Mouse (Mus musculus): Measurements from ENCODE around the gene Chaf1b.

Gene Chaf1b

DNA sequence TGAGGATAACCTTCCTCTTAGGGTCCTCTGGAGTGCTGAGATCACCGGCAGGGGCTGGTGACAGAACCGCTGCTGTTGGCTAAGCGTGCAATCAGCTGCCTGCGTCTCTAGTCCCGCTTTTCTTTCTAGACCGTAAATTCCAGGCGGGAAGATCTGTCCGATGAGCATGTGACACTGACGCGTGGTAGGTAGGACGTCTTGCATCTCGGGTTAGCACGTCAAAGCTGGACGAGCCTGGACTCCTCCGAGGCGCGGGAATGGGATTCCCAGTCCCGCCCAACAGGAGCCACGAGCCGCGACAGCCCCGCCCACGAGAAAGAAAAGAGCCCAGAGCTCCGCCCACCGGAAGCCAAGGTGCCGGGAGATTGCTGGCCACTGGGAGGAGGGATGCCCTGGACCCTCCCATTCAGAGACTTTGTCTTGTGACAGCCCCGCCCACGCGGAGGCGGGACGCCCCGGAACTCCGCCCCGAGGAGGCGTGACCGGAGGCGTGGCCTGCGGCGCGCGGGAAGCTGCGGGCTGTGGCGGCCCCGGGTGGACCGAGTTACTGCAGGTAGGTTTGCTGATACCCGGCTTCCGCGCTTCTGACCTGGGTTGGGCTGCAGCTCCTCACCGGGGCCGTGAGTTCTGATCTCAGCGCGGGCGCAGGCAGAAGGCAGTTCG, at the start of gene Chaf1b:
Gene Chaf1b, plus strand, starts transcription at position 479 of the 663 bp plus-strand sequence.
- ATAC-seq (ENCODE audit: low TSS enrichment): peak; percentile 91

DNA sequence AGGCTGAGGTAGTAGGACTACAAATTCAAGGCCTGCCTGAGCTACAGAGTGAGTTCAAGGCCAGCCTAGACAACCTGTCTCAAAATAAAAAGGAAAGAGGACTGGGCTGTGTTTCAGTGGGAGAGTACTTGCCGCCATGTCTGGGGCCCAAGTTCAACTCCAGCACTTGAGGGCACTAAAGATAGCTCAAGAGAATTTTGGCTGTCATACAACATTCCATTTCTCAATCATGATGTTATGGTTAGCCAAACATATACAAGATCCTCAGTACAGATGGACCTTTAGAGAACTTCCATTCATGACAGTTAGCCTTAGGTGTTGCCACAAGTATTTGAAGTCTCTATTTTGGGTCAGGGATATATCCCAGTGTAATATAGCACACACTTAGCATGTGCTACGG, 49.6 kb upstream of the Chaf1b start:
- no peak for ATAC-seq (ENCODE audit: low TSS enrichment)

DNA sequence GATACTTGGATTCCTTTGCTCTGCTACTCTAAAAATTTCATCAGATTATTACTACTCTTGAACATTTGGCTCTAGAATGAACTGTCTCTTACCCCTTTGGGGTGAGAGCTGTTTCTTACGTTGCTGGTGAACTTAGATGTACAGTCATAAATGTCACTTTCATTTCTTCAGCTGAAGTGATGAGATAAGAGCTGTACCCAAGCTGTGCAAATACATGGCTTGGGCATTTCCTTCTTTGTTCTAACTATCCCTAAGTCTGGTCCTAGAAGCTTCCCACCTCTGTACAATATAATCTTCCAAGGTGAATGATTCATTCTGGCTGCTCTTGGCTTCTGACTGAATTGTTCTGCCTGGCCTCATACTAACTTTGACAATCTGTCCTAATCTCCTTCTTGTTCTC, 44.7 kb upstream of the Chaf1b start:
- ATAC-seq (ENCODE audit: low TSS enrichment): no peak

DNA sequence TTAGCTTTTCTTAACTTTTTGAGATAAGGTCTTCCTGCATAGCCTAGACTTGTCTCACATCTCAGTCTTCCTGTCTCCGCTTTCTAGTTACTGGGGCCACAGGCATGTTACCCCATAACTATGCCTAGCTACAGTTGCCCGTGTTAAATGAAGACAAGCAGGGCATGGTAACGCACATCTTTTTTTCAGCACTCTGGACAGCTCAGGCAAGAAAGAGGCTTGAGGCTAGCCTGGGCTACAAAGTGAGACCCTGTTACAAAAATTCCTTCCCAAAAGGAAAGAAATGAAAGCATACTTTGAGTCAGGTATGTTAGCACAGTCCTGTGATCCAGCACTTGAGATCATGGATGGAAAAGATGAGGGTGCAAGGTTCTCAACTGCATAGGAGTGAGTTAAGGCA, 33.2 kb upstream of the Chaf1b start:
- no peak for ATAC-seq (ENCODE audit: low TSS enrichment)

DNA sequence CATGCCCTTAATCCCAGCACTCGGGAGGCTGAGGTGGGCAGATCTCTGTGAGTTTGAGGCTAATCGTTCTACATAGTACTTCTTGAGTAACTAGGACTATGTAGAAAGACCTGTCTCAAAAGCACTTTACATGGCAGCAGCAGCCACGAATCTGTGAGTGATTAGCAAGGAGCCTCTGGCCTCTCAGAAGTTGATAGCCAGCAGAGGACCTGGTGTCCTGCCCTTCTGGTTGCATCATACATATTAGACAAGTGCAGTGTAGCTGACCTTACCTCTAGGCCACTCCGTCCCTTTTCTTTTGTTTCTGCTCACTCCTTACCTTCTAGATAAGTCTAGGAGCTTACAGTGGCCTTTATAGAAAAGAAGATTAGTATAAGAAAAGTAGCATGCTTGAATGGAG, 23.7 kb upstream of the Chaf1b start:
- ATAC-seq (ENCODE audit: low TSS enrichment): no peak

DNA sequence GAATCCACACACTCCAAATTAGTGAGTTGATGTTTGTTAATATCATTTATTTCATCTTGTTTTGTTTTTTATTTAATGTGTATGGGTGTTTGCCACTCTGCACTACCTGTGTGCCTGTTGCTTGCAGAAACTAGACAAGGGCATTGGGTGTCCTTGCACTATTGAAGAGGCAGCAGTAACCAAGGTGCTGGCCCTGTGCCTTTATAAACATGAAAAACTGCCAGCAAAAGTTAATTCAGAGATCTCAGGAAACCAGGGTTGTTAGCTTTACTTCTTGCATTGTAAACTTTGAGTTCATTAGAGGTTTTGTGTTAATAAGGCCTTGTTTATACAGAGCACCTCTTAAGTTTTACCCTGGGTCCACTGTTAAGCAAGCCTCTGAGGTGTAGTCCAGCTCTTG, 23.0 kb upstream of the Chaf1b start:
- no peak for ATAC-seq (ENCODE audit: low TSS enrichment)

DNA sequence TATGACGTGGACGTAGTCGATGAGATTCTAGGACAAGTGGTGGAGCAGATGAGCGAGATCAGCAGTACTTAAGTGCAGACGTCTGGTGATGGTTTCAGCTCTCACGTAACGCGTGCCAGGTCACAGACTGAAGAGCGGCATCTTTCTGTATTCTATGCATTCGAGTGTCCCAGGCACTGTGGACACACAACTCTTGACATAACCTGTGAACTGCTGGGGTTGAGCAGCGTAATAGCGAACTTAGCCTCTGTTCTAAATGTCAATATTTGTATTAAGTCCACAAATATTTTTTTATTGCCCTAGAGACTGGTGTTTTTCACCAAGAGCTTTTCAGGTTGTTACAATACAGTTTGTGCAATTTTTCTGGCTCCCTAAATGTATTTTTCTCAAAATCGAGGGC, 8.9 kb upstream of the Chaf1b start:
- no peak for ATAC-seq (ENCODE audit: low TSS enrichment)

DNA sequence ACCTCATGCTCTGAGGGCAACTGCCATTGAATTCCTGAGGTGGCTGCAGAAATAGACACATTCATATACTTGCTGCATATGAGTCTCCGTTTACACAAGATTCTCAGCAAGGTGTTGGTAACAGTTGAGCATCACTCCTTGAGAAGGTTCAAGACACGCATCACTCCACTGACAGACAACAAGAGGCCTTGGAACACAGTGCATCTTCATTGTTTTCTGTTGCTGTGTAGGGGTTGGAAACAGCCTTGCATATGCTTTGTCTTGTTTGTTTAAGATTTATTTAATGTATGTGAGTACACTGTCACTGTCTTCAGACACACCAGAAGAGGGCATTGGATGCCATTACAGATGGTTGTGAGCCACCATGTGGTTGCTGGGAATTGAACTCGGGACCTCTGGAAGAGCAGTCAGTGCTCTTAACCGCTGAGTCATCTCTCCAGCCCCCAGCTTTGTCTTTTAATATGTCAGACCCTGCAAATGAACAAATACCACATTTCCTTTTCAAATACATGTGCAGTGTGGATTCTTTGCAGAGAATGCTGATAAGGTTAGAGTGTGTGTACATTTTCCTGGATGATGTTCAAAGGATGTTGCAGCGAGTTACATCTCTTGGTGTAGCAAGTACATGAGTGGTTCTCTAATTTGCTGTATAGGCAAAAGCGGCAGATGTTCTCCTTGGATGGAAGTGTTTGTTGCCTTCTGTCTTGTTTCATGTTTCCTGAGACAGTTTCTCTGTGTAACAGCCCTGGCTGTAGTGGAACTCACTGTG, 5.9 kb upstream of the Chaf1b start:
- peak; percentile 20; the same call in 1 of the 2 replicates for ATAC-seq (ENCODE audit: low TSS enrichment)

DNA sequence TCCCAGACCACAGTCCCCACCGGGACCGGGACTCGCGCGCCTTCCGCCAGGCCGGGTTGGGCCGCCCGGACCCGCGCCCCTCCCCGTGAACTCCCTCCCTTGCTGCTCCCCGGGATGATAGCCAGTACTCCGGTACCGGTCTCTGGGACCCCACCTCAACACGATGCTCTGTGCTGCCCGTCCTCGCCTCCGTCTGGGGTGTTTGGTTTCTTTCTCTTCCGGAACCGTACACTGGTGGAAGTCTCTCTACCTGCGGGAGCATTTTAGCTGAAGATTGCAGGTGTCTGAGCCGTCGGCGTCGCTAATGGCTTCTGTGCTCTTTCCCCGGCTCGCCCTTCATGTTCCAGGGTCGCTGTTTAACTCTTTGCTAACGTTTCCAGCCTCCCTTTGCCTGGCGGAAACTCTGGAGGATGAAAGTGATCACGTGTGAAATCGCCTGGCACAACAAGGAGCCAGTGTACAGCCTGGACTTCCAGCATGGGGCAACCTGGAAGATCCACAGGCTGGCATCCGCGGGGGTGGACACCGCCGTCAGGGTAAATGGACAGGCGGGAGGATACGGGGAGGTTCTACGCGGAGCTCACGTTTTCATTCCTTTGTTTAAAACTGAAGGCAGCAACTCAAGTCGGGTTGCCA, 503 bp downstream of the Chaf1b start:
- ATAC-seq (ENCODE audit: low TSS enrichment): no peak; the same call in 1 of the 2 replicates

DNA sequence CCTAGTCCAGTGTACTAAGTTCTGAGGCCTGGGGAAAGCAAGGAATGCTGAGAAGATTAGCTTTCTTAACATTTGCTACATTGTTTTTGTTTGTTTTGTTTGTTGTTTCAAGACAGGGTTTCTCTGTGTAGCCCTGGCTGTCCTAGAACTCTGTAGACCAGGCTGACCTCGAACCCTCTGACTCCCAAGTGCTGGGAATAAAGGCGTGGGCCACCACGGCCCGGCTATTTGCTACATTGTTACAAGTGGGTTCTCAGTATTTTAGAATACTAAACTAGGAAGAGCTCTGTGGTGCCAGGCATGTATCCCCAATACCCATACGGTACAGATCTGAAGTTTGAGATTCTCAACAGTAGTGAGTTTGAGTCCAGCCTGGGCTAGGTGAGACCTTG, 1.0 kb downstream of the Chaf1b start:
- ATAC-seq (ENCODE audit: low TSS enrichment): no peak

DNA sequence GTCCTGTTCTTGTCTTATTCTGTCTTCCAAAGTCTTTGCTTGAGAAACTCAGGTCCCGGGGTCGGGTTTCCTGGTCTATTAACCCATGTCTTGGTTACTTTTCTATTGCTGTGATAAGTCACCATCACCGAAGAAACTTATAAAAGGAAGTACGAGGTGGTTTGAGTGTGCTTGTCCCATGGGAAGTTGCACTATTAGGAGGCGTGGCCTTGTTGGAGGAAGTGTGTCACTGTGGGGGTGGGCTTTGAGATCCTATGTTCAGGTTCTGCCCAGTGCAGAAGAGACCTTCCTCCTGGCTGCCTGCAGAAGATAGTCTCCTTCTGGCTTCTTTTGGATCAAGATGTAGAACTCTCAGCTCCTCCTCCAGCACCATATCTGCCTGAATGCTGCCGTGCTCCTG, 4.8 kb downstream of the Chaf1b start:
- no peak for ATAC-seq (ENCODE audit: low TSS enrichment)

DNA sequence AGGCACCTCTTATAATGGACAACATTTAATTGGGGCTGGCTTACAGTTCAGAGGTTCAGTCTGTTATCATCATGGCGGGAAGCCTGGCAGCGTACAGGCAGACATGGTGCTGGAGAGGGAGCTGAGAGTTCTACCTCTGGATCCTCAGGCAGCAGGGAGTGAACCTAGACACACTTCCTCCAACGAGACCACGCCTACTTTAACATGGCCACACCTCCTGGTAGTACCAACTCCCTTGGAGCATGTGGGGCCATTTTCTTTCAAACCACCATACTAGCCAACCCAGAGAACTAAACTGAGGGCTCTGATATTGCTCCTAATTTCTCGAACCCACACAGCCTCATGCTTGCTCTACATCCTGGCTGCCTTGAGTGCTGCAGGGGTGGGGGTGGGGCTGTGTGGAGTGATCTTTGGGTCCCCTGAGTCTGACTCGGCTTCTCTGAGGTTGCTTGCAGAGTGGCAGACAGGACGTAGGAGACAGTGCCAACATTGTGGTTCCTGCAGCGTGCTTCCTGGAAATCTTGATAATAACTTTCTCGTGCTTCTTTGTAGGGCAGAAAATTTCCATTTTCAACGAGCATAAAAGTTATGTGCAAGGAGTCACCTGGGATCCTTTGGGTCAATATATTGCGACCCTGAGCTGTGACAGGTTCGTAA, 7.4 kb downstream of the Chaf1b start:
- ATAC-seq (ENCODE audit: low TSS enrichment): no peak

DNA sequence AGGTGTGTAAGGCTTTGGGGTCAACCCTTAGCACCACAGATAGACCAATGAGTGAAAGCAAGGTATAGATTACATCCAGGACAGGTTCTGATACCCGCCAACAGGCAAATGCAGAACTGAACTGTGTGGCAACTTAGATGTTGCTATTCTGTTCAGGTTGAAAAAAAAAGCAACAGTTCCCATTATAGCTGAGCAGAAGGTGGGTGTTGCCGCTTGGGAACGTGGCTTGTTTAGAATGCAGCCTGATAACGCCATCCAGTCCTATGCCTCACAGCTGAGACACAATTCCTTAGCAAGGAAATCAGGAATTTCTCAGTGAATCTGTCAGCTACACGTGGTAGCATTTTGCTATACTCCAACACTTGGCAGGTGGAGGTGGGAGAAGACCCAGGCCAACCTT, 9.6 kb downstream of the Chaf1b start:
- ATAC-seq (ENCODE audit: low TSS enrichment): peak; percentile 67

DNA sequence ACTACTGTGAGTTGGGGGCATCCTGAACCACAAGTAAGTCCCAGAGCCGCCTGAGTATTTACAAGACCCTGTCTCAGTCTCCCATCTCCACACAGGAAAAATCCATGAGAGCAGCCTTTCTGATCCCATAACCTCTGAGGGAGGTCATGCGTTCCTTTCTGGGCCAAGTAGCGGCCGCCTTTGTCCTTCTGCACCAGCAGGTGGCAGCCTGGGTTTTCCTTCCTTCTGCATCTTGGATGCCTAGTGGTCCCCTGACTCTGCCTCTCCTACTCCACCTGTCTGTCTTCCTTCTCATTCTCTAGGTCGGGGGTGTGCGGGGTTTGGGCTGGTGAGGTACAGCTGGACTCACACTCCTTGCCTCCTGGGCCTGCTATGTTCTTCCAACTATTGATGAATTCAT, 19.3 kb downstream of the Chaf1b start:
- ATAC-seq (ENCODE audit: low TSS enrichment): no peak

DNA sequence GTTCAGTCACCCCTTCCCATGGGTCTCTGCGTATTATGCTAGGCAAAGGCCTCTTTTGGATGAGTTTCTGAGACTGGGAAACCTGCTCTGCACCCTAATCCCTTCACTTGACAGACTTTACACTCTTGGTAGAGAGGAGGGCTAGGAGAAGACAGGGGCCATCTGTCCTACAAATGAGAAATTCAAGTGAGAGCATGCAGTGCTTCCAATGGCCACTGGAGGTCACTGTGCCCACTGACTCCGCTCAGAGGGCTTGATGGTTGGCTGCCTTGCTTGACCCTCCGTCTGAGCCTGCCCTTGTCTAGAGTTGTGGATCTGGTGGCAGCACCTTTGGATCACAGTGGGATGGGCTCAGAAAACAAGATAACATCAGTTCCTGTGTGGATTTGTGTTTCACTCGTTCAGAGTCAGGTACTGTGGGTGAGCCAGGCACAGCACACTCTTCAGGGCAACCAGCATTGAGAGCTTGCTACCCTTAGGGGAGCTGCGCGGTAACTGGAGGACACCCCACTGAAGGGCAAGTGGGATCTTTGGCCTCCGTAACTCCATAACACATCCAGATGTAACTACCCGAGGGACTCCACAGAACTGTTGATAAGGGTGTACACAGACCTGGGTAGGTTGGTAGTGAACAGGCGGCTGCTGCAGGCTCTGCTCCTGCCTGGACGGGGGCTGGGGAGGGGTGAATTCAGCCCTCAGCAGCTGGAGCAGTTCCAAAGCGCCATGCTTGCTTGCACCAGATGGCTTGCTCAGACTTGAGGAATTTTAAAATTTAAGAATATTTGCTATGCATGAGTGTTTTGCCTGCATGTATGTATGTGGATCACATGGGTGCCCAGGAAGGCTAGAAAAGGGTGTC, 22.7 kb downstream of the Chaf1b start:
- ATAC-seq (ENCODE audit: low TSS enrichment): peak; percentile 80

DNA sequence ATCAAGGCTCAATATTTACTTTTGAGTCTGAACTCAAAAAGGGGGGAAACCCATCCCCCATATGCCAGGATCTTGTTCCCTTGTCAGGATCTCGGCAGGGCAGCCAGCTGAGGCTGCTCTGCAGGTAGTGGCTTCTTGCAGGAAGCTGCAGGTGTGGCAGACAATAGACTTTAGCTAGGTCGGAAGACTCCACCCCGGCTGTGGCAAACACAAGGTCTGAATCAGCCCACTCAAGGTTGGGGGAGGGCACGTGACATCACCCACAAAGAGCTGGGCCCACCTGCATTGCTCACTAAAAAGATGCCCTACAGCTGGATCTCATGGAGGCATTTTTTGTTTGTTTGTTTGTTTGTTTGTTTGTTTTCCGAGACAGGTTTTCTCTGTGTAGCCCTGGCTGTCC, 24.1 kb downstream of the Chaf1b start:
- ATAC-seq (ENCODE audit: low TSS enrichment): no peak

DNA sequence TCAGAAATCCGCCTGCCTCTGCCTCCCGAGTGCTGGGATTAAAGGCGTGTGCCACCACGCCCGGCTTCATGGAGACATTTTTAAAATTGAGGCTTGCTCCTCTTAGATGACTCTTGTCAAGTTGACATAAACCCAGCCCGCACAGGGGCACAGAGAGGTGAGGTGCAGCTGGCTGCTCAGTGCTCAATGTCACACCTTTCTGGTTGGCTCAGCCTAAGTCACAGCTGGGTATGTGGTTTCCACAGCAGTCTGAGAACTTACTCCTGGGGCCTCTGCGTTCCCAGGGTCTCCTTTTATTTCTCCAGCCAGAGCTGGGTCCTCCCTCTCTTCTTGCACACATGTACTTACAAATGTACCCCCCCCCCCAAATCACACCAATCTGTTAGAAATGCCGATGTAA, 24.5 kb downstream of the Chaf1b start:
- no peak for ATAC-seq (ENCODE audit: low TSS enrichment)

DNA sequence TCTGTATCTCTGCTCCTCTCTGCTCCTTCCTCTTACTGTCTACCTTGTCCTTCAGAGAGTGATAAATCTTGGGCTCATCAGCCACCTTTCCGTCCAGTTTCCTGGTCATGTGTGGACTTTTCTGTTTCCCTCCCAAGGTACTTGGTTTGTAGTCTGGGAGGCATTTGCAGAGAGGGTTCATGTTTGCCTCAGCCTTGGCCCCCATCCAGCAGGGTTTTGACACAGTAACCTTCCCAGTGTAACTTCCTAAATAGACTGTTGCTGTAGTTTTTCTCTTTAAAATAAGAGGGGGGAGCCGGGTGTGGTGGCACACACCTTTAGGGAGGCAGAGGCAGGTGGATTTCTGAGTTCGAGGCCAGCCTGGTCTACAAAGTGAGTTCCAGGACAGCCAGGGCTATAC, 26.2 kb downstream of the Chaf1b start:
- no peak for ATAC-seq (ENCODE audit: low TSS enrichment)

DNA sequence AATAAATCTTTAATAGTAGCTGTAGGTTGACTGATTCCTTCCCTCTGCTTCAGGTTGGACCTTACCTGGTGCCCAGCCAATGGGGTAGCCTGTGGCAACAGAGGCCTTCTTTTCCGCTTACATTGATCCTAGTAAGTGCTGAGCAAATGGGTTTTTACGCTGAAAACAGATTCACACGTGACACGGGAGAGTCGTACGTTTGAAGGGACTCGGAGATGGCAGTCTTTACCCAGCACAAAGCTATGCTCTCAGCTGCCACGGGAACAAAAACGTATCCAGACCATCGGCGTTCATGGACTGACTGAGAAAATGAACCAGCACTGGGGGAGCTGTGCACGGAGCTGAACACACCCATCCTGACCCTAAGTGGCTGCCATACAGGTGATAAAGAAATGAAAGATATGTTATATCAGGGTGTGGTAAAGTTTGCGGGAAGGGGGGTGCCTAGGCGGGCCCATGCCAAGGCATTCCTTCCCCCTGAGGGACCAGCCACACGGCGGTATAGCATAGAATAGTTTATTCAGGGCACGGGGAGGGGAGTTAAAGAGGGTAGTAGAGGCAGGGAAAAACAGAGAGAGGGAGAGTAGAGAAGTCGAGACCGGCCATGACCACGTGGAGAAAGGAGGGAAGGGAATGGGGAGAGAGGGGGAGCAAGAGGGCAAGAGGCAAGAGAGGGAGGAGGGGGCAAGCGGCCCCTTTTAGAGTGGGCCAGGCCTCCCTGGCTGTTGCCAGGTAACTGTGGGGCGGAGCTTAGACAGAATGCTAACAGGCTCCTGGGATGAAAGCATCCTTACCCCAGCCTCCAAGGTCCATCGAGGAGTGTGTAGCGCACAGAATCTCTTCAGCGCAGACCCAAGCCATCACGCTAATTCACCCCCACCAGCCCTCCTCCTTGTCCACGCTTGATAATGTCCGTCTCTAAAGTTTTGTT, 27.3 kb downstream of the Chaf1b start:
- no peak for ATAC-seq (ENCODE audit: low TSS enrichment)

DNA sequence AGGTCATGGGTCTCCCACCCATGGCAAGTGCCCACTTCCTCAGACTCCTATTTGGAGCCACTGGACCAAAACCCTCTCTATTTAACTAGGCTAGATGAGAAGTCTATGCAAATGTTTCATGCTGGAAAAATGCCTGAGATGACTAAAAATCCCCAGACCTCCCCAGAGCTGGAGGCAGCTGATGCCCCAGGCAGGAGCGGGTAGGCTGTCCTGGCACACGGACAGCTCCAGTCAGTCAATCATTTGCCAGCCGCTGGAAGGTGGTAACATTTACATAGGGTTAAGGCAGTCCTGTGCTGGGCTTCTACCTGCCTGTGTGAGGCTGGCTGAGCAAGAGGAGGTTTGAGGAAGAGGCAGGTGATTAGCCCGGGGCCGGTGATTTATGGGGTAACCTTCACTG, 28.5 kb downstream of the Chaf1b start:
- peak; percentile 69; the same call in 1 of the 2 replicates for ATAC-seq (ENCODE audit: low TSS enrichment)
